Mouse (Mus musculus): ENCODE measurements around the gene Gp1bb. TPM values are rescaled to one million over a fixed set of nuclear protein-coding genes. Genes with fewer than 3 reads are reported as not detected.

The Gp1bb gene
- polyA plus RNA-seq, 1 experiment from 2014 or later = 0.92 TPM

GRCm38 (mm10) chr16:18625791-18626311 lies 3.6 kb upstream of the Gp1bb start:
- H3K27me3 ChIP-seq (ENCODE audit: insufficient read depth, low read length) = peaks cover 47% of the 10 kb centered on the region
- H3K4me3 ChIP-seq (replicated peaks; ENCODE audit: low read depth, low read length) = peak overlapping the region; percentile 38
- no peaks in the 10 kb centered on the region for H3K36me3 ChIP-seq (ENCODE audit: insufficient read depth, low read length)
- WGBS = 10% methylated on average over 26 of the region's 26 CpGs
- H3K4me2 ChIP-seq (ENCODE audit: low read length) = peak overlapping the region; percentile 72
- H3K4me1 ChIP-seq (replicated peaks; ENCODE audit: insufficient read depth, low read length) = peaks cover 13% of the 10 kb centered on the region; the same call in 1 of the 2 replicates
- no peak overlapping the region for H3K27ac ChIP-seq
- ATAC-seq (replicated peaks; ENCODE audit: low FRiP score, low read depth) (no peak), DNase-seq (ENCODE audit: low spot score) (no peak)
- no peaks in the 10 kb centered on the region for H3K9me3 ChIP-seq (replicated peaks; ENCODE audit: low read length)
- peak overlapping the region; percentile 52 for H3K9ac ChIP-seq (ENCODE audit: low read depth, low read length)
- no peak for TF ChIP-seq CTCF (IDR thresholded peaks at IDR 0.05; ENCODE audit: low read depth)

- Histone ChIP-seq H3K27ac (no peak overlapping the region), H3K9ac (ENCODE audit: low read depth, low read length) (no peak overlapping the region), H3K9me3 (replicated peaks; ENCODE audit: low read length) (no peaks in the 10 kb centered on the region), H3K27me3 (ENCODE audit: insufficient read depth, low read length) (peaks cover 55% of the 10 kb centered on the region), H3K4me3 (replicated peaks; ENCODE audit: low read depth, low read length) (no peak overlapping the region), H3K4me2 (ENCODE audit: low read length) (no peak overlapping the region), H3K36me3 (ENCODE audit: insufficient read depth, low read length) (no peaks in the 10 kb centered on the region), H3K4me1 (replicated peaks; ENCODE audit: insufficient read depth, low read length) (peaks cover 13% of the 10 kb centered on the region; the same call in 1 of the 2 replicates)
- no peak for TF ChIP-seq CTCF (IDR thresholded peaks at IDR 0.05; ENCODE audit: low read depth)
- 55% methylated on average over 14 of the region's 14 CpGs for WGBS
- DNase-seq (ENCODE audit: low spot score) (no peak), ATAC-seq (replicated peaks; ENCODE audit: low FRiP score, low read depth) (no peak)
Measured at GRCm38 (mm10) chr16:18625097-18625496, 2.9 kb upstream of the Gp1bb start.

GRCm38 (mm10) chr16:18624641-18625040 lies 2.4 kb upstream of the Gp1bb start:
- H3K4me3 ChIP-seq (replicated peaks; ENCODE audit: low read depth, low read length) = no peak overlapping the region
- peaks cover 13% of the 10 kb centered on the region; the same call in 1 of the 2 replicates for H3K4me1 ChIP-seq (replicated peaks; ENCODE audit: insufficient read depth, low read length)
- ATAC-seq (replicated peaks; ENCODE audit: low FRiP score, low read depth) = no peak
- H3K9me3 ChIP-seq (replicated peaks; ENCODE audit: low read length) = no peaks in the 10 kb centered on the region
- no peak for TF ChIP-seq CTCF (IDR thresholded peaks at IDR 0.05; ENCODE audit: low read depth)
- WGBS = 58% methylated on average over 15 of the region's 15 CpGs
- no peak for DNase-seq (ENCODE audit: low spot score)
- no peak overlapping the region for H3K9ac ChIP-seq (ENCODE audit: low read depth, low read length)
- H3K4me2 ChIP-seq (ENCODE audit: low read length) = no peak overlapping the region
- H3K36me3 ChIP-seq (ENCODE audit: insufficient read depth, low read length) = no peaks in the 10 kb centered on the region
- H3K27me3 ChIP-seq (ENCODE audit: insufficient read depth, low read length) = peaks cover 60% of the 10 kb centered on the region
- no peak overlapping the region for H3K27ac ChIP-seq

- no peak for DNase-seq (ENCODE audit: low spot score)
- 64% methylated on average over 15 of the region's 15 CpGs for WGBS
- TF ChIP-seq CTCF (IDR thresholded peaks at IDR 0.05; ENCODE audit: low read depth) = no peak
- no peaks in the 10 kb centered on the region for H3K36me3 ChIP-seq (ENCODE audit: insufficient read depth, low read length)
- H3K27me3 ChIP-seq (ENCODE audit: insufficient read depth, low read length) = peaks cover 67% of the 10 kb centered on the region
- H3K4me3 ChIP-seq (replicated peaks; ENCODE audit: low read depth, low read length) = no peak overlapping the region
- no peak overlapping the region for H3K4me2 ChIP-seq (ENCODE audit: low read length)
- ATAC-seq (replicated peaks; ENCODE audit: low FRiP score, low read depth) = no peak
- no peak overlapping the region for H3K27ac ChIP-seq
- H3K9me3 ChIP-seq (replicated peaks; ENCODE audit: low read length) = no peaks in the 10 kb centered on the region
- H3K4me1 ChIP-seq (replicated peaks; ENCODE audit: insufficient read depth, low read length) = peaks cover 8% of the 10 kb centered on the region; the same call in 1 of the 2 replicates
- no peak overlapping the region for H3K9ac ChIP-seq (ENCODE audit: low read depth, low read length)
Measured at GRCm38 (mm10) chr16:18623751-18624540, 1.7 kb upstream of the Gp1bb start.

GRCm38 (mm10) chr16:18622916-18623750 lies 930 bp upstream of the Gp1bb start:
- WGBS = 54% methylated on average over 29 of the region's 29 CpGs
- Histone ChIP-seq H3K27ac (no peak overlapping the region), H3K4me2 (ENCODE audit: low read length) (no peak overlapping the region), H3K36me3 (ENCODE audit: insufficient read depth, low read length) (no peaks in the 10 kb centered on the region), H3K9me3 (replicated peaks; ENCODE audit: low read length) (no peaks in the 10 kb centered on the region), H3K4me1 (replicated peaks; ENCODE audit: insufficient read depth, low read length) (peaks cover 8% of the 10 kb centered on the region; the same call in 1 of the 2 replicates), H3K9ac (ENCODE audit: low read depth, low read length) (no peak overlapping the region), H3K4me3 (replicated peaks; ENCODE audit: low read depth, low read length) (no peak overlapping the region), H3K27me3 (ENCODE audit: insufficient read depth, low read length) (peaks cover 74% of the 10 kb centered on the region)
- no peak for ATAC-seq (replicated peaks; ENCODE audit: low FRiP score, low read depth)
- peak; percentile 15; the same call in 1 of the 2 replicates for TF ChIP-seq CTCF (IDR thresholded peaks at IDR 0.05; ENCODE audit: low read depth)
- DNase-seq (ENCODE audit: low spot score) = no peak

GRCm38 (mm10) chr16:18621362-18622001 lies 721 bp downstream of the Gp1bb start:
- ATAC-seq (replicated peaks; ENCODE audit: low FRiP score, low read depth) (no peak), DNase-seq (ENCODE audit: low spot score) (no peak)
- Histone ChIP-seq H3K9ac (ENCODE audit: low read depth, low read length) (no peak overlapping the region), H3K36me3 (ENCODE audit: insufficient read depth, low read length) (no peaks in the 10 kb centered on the region), H3K4me1 (replicated peaks; ENCODE audit: insufficient read depth, low read length) (peaks cover 11% of the 10 kb centered on the region; the same call in 1 of the 2 replicates), H3K27me3 (ENCODE audit: insufficient read depth, low read length) (peaks cover 74% of the 10 kb centered on the region), H3K4me3 (replicated peaks; ENCODE audit: low read depth, low read length) (peak overlapping the region; percentile 39), H3K9me3 (replicated peaks; ENCODE audit: low read length) (no peaks in the 10 kb centered on the region), H3K4me2 (ENCODE audit: low read length) (peak overlapping the region; percentile 84), H3K27ac (no peak overlapping the region)
- TF ChIP-seq CTCF (IDR thresholded peaks at IDR 0.05; ENCODE audit: low read depth) = no peak
- 12% methylated on average over 38 of the region's 38 CpGs for WGBS

Data from kidney, postnatal 0 days (tissue).